Mouse (Mus musculus) liver, embryonic 12.5 days (tissue): ENCODE measurements around the gene Cers6. TPM values are rescaled to one million over a fixed set of nuclear protein-coding genes. Genes with fewer than 3 reads are reported as not detected.

Experiments
- ATAC-seq: fragments of 200-750 bp; cut with Nextera tagmentation; 2 replicates; pipeline ENCODE4 v1.8.0; 2017; ENCODE audit warnings: moderate number of reproducible peaks, mild to moderate bottlenecking, moderate library complexity
- H3K27ac ChIP-seq: fragments of 300-500 bp; sonication (generic); 2 replicates; pipeline ENCODE4 v1.5.1; 2016; ENCODE audit warnings: mild to moderate bottlenecking
- H3K27me3 ChIP-seq: fragments of 300-500 bp; sonication (generic); replicated peaks from 2 replicates; pipeline ENCODE4 v1.6.1; 2016; ENCODE audit warnings: mild to moderate bottlenecking, moderate library complexity
- H3K36me3 ChIP-seq: fragments of 300-500 bp; sonication (generic); 2 replicates; pipeline ENCODE4 v1.6.1; 2016; ENCODE audit warnings: mild to moderate bottlenecking, moderate library complexity
- H3K4me1 ChIP-seq: fragments of 300-500 bp; sonication (generic); 2 replicates; pipeline ENCODE4 v1.6.1; 2016
- H3K4me2 ChIP-seq: fragments of 300-500 bp; sonication (generic); 2 replicates; pipeline ENCODE4 v1.6.1; 2016; ENCODE audit warnings: mild to moderate bottlenecking, moderate library complexity
- H3K4me3 ChIP-seq: fragments of 300-500 bp; sonication (generic); 2 replicates; pipeline ENCODE4 v1.5.1; 2016; ENCODE audit warnings: mild to moderate bottlenecking, moderate library complexity
- H3K9ac ChIP-seq: fragments of 300-500 bp; sonication (generic); 2 replicates; pipeline ENCODE4 v1.6.1; 2016; ENCODE audit warnings: mild to moderate bottlenecking, moderate library complexity
- H3K9me3 ChIP-seq: fragments of 300-500 bp; sonication (generic); replicated peaks from 2 replicates; pipeline ENCODE4 v1.6.1; 2016; ENCODE audit warnings: mild to moderate bottlenecking, moderate library complexity
- WGBS: fragments of 180-500 bp; shearing (Covaris S2); methylation state at CpG from one replicate; pipeline ENCODE4 v1.1.7; 2016; ENCODE audit not compliant: insufficient replicate concordance; 5-methylcytosine and 5-hydroxymethylcytosine counted together
- polyA plus RNA-seq: library from polyadenylated mRNA; unstranded; fragments of >200 nt; fragmentation: Nextera tagmentation; extraction: Ambion mirVana; gene quantifications from 2 replicates; pipeline ENCODE4 v1.2.1, GENCODE M21; 2016

The Cers6 gene
- polyA plus RNA-seq, 1 experiment from 2014 or later: 7.3 TPM

DNA sequence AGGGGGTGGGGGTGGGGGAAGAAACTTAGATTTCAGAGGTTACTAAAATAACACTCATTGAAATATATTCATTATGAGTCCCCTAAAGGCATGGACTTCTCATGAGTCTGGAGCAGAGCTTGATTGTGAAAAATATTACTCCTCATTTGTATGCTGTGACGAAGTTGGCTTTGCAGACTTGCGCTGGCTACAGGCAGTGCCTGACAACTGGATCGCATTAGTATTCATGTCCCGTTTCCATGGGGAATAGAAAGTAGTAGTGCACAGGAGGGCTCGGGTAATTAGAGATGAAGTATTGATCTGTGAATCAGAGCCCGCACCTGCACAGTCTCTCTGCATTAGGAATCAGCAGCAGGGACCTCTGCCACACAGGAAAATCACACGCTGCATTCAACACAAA is 150.2 kb downstream of the Cers6 start:
- 77% methylated on average over 7 of the region's 7 CpGs for WGBS
- Histone ChIP-seq H3K9me3 (no peaks in the 10 kb centered on the region), H3K27me3 (no peaks in the 10 kb centered on the region), H3K4me2 (no peak overlapping the region), H3K9ac (no peak overlapping the region), H3K4me1 (no peaks in the 10 kb centered on the region), H3K27ac (no peak overlapping the region), H3K4me3 (no peak overlapping the region), H3K36me3 (no peaks in the 10 kb centered on the region)
- no peak for ATAC-seq

- Histone ChIP-seq H3K27me3 (no peaks in the 10 kb centered on the region), H3K36me3 (no peaks in the 10 kb centered on the region), H3K9me3 (no peaks in the 10 kb centered on the region), H3K4me3 (no peak overlapping the region), H3K27ac (no peak overlapping the region), H3K4me2 (no peak overlapping the region), H3K4me1 (no peaks in the 10 kb centered on the region), H3K9ac (no peak overlapping the region)
- no peak for ATAC-seq
- 71% methylated on average over 2 of the region's 2 CpGs for WGBS
Observed at GRCm38 (mm10) chr2:69011860-69012259, 150.6 kb downstream of the Cers6 start.

DNA sequence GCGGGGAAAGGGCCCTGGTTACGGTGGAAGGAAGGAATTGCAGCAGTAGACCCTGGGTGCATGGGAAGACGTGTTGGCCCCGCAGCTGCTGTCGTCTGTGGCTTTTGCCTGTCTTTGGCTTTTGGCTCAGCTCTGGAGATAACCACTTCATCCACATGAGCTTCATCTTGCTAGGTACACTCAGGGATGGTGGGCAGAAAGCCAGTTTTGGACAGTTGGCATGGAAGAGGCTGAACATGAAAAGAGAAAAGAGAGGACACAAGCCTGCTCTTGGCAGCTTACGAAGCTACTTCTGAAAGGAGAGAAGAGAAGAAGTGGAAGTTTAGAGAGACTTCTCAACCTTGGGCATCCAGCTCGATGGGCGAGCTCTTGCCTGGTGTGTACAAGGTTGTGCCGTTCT is 153.0 kb downstream of the Cers6 start:
- H3K27me3 ChIP-seq: no peaks in the 10 kb centered on the region
- no peak overlapping the region for H3K27ac ChIP-seq
- no peaks in the 10 kb centered on the region for H3K9me3 ChIP-seq
- H3K36me3 ChIP-seq: no peaks in the 10 kb centered on the region
- H3K4me3 ChIP-seq: no peak overlapping the region
- no peaks in the 10 kb centered on the region for H3K4me1 ChIP-seq
- WGBS: 79% methylated on average over 9 of the region's 9 CpGs
- no peak overlapping the region for H3K9ac ChIP-seq
- no peak for ATAC-seq
- H3K4me2 ChIP-seq: no peak overlapping the region

GRCm38 (mm10) chr2:69015172-69015724 is 154.0 kb downstream of the Cers6 start:
- no peak for ATAC-seq
- Histone ChIP-seq H3K4me3 (no peak overlapping the region), H3K27me3 (no peaks in the 10 kb centered on the region), H3K9me3 (no peaks in the 10 kb centered on the region), H3K27ac (no peak overlapping the region), H3K4me2 (no peak overlapping the region), H3K36me3 (no peaks in the 10 kb centered on the region), H3K4me1 (no peaks in the 10 kb centered on the region), H3K9ac (no peak overlapping the region)
- 62% methylated on average over 9 of the region's 9 CpGs for WGBS

DNA sequence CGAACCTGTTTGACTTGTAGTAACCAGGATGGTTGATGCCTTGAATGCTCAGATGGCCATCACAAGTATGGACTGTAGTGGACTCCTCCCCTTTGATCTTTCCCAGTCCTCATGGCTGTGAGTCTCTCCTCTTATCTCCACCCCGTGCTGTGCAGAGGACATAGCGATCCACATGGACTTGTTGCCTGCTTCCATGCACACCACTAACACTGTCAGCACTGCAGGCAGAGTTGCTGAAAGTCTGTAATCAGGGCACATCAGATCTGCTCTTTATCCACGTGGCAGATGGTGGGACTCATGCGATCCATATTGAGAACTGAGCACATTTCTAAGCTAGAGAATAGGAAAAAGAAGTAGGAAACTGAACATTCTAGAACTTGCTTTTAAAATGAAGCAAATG is 154.6 kb downstream of the Cers6 start:
- Histone ChIP-seq H3K4me3 (no peak overlapping the region), H3K36me3 (no peaks in the 10 kb centered on the region), H3K27ac (no peak overlapping the region), H3K4me1 (no peaks in the 10 kb centered on the region), H3K27me3 (no peaks in the 10 kb centered on the region), H3K4me2 (no peak overlapping the region), H3K9me3 (no peaks in the 10 kb centered on the region), H3K9ac (no peak overlapping the region)
- WGBS: 63% methylated on average over 5 of the region's 5 CpGs
- ATAC-seq: 0 out of 2 replicates have a peak, but pooled peaks have one; percentile 24

GRCm38 (mm10) chr2:69019026-69019565 is 157.9 kb downstream of the Cers6 start:
- no peak overlapping the region for H3K27ac ChIP-seq
- no peak overlapping the region for H3K9ac ChIP-seq
- ATAC-seq: no peak
- H3K4me2 ChIP-seq: no peak overlapping the region
- H3K4me1 ChIP-seq: no peaks in the 10 kb centered on the region
- 83% methylated on average over 13 of the region's 13 CpGs for WGBS
- no peaks in the 10 kb centered on the region for H3K27me3 ChIP-seq
- no peak overlapping the region for H3K4me3 ChIP-seq
- H3K9me3 ChIP-seq: no peaks in the 10 kb centered on the region
- H3K36me3 ChIP-seq: no peaks in the 10 kb centered on the region

GRCm38 (mm10) chr2:69019821-69020489 is 158.7 kb downstream of the Cers6 start:
- H3K4me2 ChIP-seq: no peak overlapping the region
- no peaks in the 10 kb centered on the region for H3K4me1 ChIP-seq
- no peak overlapping the region for H3K4me3 ChIP-seq
- ATAC-seq: no peak
- H3K36me3 ChIP-seq: no peaks in the 10 kb centered on the region
- no peaks in the 10 kb centered on the region for H3K9me3 ChIP-seq
- H3K27ac ChIP-seq: no peak overlapping the region
- no peak overlapping the region for H3K9ac ChIP-seq
- no peaks in the 10 kb centered on the region for H3K27me3 ChIP-seq
- 68% methylated on average over 6 of the region's 6 CpGs for WGBS

DNA sequence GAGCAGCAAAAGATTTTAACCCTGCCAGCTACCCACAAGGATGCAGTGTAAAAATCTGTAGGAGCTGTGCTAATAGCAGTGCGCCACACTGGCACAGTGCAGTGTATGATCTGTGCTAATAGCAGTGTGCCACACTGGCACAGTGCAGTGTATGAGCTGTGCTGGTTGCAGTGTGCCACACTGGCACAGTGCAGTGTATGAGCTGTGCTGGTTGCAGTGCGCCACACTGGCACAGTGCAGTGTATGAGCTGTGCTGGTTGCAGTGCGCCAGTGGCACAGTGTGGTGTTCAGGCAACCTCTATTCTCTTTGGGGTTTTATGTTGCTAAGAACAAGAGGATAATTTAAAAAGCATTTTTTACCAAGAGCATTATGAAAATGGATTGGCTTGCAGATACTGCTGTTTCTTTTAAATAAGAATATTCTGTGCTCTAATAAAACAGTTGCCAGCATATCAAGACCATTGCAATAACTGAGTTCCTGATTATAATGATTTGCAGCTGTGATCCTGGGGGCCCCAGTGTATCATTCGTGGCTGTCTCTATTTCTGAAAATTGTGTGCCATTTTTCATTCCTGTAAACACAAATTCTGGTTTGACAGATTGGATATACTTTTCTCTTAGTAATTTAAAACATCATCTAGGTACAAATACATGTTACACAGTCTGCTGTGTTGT is 159.5 kb downstream of the Cers6 start:
- H3K9me3 ChIP-seq: no peaks in the 10 kb centered on the region
- no peak overlapping the region for H3K4me3 ChIP-seq
- H3K27me3 ChIP-seq: no peaks in the 10 kb centered on the region
- 69% methylated on average over 4 of the region's 4 CpGs for WGBS
- no peaks in the 10 kb centered on the region for H3K4me1 ChIP-seq
- H3K9ac ChIP-seq: no peak overlapping the region
- no peak overlapping the region for H3K4me2 ChIP-seq
- ATAC-seq: no peak
- no peak overlapping the region for H3K27ac ChIP-seq
- no peaks in the 10 kb centered on the region for H3K36me3 ChIP-seq

DNA sequence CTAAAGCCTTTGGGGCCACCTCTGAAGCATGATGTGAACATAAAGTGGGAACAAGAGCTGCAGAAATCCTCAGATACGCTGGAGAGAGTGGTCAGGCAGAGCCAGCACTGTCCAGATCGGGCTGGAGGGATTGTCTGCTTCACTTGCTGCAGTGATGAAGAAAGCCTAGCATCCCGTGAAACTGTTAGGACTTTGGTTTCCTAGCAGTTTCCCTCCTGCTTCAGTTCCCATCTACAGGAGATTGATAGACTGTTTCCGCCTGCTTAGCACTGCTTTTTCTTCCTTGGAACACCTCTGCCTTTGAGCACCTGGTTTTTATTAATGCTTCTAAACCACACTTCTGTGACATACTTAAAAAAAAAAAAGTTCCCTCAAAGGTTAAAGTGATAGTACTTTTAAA is 160.3 kb downstream of the Cers6 start:
- Histone ChIP-seq H3K4me3 (no peak overlapping the region), H3K9ac (no peak overlapping the region), H3K27ac (no peak overlapping the region), H3K9me3 (no peaks in the 10 kb centered on the region), H3K4me1 (0 out of 2 replicates have a peak, but pooled peaks cover 1% of the 10 kb centered on the region), H3K4me2 (no peak overlapping the region), H3K27me3 (no peaks in the 10 kb centered on the region), H3K36me3 (no peaks in the 10 kb centered on the region)
- no peak for ATAC-seq
- WGBS: 55% methylated on average over 4 of the region's 4 CpGs

DNA sequence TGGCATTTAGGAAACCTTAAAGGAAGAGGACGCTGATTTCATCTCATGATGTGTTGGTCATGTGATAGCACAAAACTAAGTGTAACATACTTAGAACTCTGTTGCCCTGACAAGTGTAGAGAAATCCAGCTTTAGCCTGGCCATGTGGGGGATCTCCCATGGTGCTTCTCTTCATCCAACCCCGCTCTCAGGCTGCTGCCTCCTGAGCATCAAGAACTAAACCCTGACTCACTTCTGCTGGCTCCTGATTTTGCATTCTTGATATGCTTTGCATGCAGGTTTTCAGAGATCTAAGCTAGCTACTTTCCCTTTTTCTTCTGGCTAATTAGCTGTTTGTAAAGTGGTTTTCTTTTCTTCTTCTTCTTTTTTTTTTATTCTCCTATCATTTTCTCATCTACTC is 163.6 kb downstream of the Cers6 start:
- no peak for ATAC-seq
- no peak overlapping the region for H3K27ac ChIP-seq
- H3K4me3 ChIP-seq: no peak overlapping the region
- no peak overlapping the region for H3K9ac ChIP-seq
- H3K4me1 ChIP-seq: 0 out of 2 replicates have a peak, but pooled peaks cover 7% of the 10 kb centered on the region
- no peaks in the 10 kb centered on the region for H3K9me3 ChIP-seq
- no peaks in the 10 kb centered on the region for H3K36me3 ChIP-seq
- 70% methylated on average over 2 of the region's 2 CpGs for WGBS
- H3K4me2 ChIP-seq: no peak overlapping the region
- H3K27me3 ChIP-seq: no peaks in the 10 kb centered on the region

DNA sequence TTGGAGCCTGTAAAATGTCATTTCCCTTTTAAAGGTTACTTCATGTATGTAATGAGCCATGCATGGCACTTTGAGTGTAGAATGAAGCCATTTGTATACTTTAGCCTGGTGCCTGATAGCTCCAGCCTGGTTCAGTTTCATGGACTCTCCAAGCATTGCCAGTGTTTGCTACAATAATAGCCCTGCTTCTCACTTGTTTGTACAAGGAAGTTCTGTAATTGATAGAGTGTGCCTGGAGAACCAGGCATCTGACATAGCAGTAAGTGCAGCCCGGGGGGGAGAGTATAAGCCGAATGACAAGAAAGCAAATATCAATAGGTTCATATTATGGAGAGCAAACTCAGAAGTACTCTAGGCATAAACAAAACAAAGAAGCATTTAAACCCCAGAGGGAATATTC is 171.3 kb downstream of the Cers6 start:
- H3K27me3 ChIP-seq: no peaks in the 10 kb centered on the region
- H3K36me3 ChIP-seq: no peaks in the 10 kb centered on the region
- ATAC-seq: no peak
- no peak overlapping the region for H3K9ac ChIP-seq
- no peak overlapping the region for H3K4me2 ChIP-seq
- no peaks in the 10 kb centered on the region for H3K4me1 ChIP-seq
- H3K27ac ChIP-seq: no peak overlapping the region
- no peak overlapping the region for H3K4me3 ChIP-seq
- WGBS: 72% methylated on average over 2 of the region's 2 CpGs
- H3K9me3 ChIP-seq: no peaks in the 10 kb centered on the region

DNA sequence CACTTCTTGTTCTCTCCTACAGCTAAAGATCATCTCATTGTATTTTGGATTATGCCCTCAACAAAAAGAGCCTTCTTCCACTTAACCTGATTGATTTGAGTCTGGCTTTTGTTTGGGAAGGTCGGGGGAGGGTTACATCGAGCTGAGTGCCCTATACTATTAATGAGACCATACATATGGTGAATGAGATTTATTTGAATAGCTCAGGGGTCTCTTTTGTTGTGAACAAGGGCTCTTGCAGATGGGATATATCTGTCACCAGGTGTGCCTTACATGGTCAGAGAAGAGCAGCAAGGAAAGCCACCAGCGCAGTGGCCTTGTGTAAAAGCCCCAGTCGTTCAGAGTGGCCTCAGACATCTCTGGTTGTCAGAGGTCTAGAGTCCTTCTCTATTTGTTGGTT is 174.2 kb downstream of the Cers6 start:
- WGBS: 58% methylated on average over 4 of the region's 4 CpGs
- no peaks in the 10 kb centered on the region for H3K27me3 ChIP-seq
- H3K4me3 ChIP-seq: no peak overlapping the region
- H3K9ac ChIP-seq: no peak overlapping the region
- no peak for ATAC-seq
- H3K4me2 ChIP-seq: no peak overlapping the region
- no peak overlapping the region for H3K27ac ChIP-seq
- no peaks in the 10 kb centered on the region for H3K4me1 ChIP-seq
- no peaks in the 10 kb centered on the region for H3K36me3 ChIP-seq
- no peaks in the 10 kb centered on the region for H3K9me3 ChIP-seq
